Mouse (Mus musculus) forebrain, embryonic 10.5 days (tissue): ENCODE data around the gene Tpt1. TPM values are rescaled to one million over a fixed set of nuclear protein-coding genes. Genes with fewer than 3 reads are reported as not detected.
"Not testable (repeated sequence)": the region's sequence is repeated elsewhere in the genome, so short reads cannot be mapped to it uniquely, and the experiment has no call there.

Experiments used
- DNase-seq: peaks from one replicate; pipeline ENCODE4 v3.0.0-alpha.2; 2017; ENCODE audit warnings: low spot score; ENCODE audit errors: extremely low spot score
- H3K27ac ChIP-seq: fragments of 300-500 bp; sonication (generic); 2 replicates; pipeline ENCODE4 v1.5.1; 2016; ENCODE audit warnings: mild to moderate bottlenecking
- H3K27me3 ChIP-seq: fragments of 300-500 bp; sonication (generic); 2 replicates; pipeline ENCODE4 v1.6.1; 2016; ENCODE audit warnings: mild to moderate bottlenecking; ENCODE audit not compliant: poor library complexity, severe bottlenecking
- H3K36me3 ChIP-seq: fragments of 300-500 bp; sonication (generic); replicated peaks from 2 replicates; pipeline ENCODE4 v1.6.1; 2016; ENCODE audit warnings: mild to moderate bottlenecking, moderate library complexity
- H3K4me1 ChIP-seq: fragments of 300-500 bp; sonication (generic); 2 replicates; pipeline ENCODE4 v1.6.1; 2016
- H3K4me3 ChIP-seq: fragments of 300-500 bp; sonication (generic); 2 replicates; pipeline ENCODE4 v1.5.1; 2016; ENCODE audit warnings: mild to moderate bottlenecking, moderate library complexity
- H3K9me3 ChIP-seq: fragments of 300-500 bp; sonication (generic); 2 replicates; pipeline ENCODE4 v1.6.1; 2016; ENCODE audit warnings: mild to moderate bottlenecking, moderate library complexity
- WGBS: fragments of 180-500 bp; shearing (Covaris S2); methylation state at CpG from one replicate; pipeline ENCODE4 v1.1.7; 2016; 5-methylcytosine and 5-hydroxymethylcytosine counted together
- polyA plus RNA-seq: library from polyadenylated mRNA; unstranded; fragments of >200 nt; fragmentation: Nextera tagmentation; extraction: Ambion mirVana; gene quantifications from 2 replicates; pipeline ENCODE4 v1.2.1, GENCODE M21; 2016

The Tpt1 gene
- polyA plus RNA-seq, 1 experiment from 2014 or later, result 915 TPM

- no peak overlapping the region for H3K27ac ChIP-seq
- no peak for DNase-seq
- H3K4me3 ChIP-seq, result no peak overlapping the region
- no peaks in the 10 kb centered on the region for H3K27me3 ChIP-seq
- peaks cover 79% of the 10 kb centered on the region for H3K36me3 ChIP-seq
- 87% methylated on average over 5 of the region's 5 CpGs for WGBS
- H3K9me3 ChIP-seq, result no peaks in the 10 kb centered on the region
- H3K4me1 ChIP-seq, result peaks cover 44% of the 10 kb centered on the region
Observed at GRCm38 (mm10) chr14:75849236-75849635, 4.3 kb downstream of the Tpt1 start.

- WGBS, result 83% methylated on average over 6 of the region's 6 CpGs
- no peak overlapping the region for H3K27ac ChIP-seq
- no peak for DNase-seq
- H3K27me3 ChIP-seq, result no peaks in the 10 kb centered on the region
- peak overlapping the region; percentile 2; the same call in 1 of the 2 replicates for H3K4me3 ChIP-seq
- H3K9me3 ChIP-seq, result no peaks in the 10 kb centered on the region
- peaks cover 42% of the 10 kb centered on the region for H3K4me1 ChIP-seq
- peaks cover 82% of the 10 kb centered on the region for H3K36me3 ChIP-seq
Observed at GRCm38 (mm10) chr14:75849842-75850568, 5.1 kb downstream of the Tpt1 start.

- WGBS, result 35% methylated on average over 6 of the region's 6 CpGs
- H3K27ac ChIP-seq, result peak overlapping the region; percentile 53; the same call in 1 of the 2 replicates
- no peak overlapping the region for H3K4me3 ChIP-seq
- peak; percentile 33 for DNase-seq
- no peaks in the 10 kb centered on the region for H3K9me3 ChIP-seq
- H3K36me3 ChIP-seq, result peaks cover 82% of the 10 kb centered on the region
- peaks cover 45% of the 10 kb centered on the region for H3K4me1 ChIP-seq
- no peaks in the 10 kb centered on the region for H3K27me3 ChIP-seq
Observed at GRCm38 (mm10) chr14:75850819-75851218, 5.9 kb downstream of the Tpt1 start.

GRCm38 (mm10) chr14:75852016-75852415 is 7.1 kb downstream of the Tpt1 start:
- no peaks in the 10 kb centered on the region for H3K27me3 ChIP-seq
- no peak overlapping the region for H3K4me3 ChIP-seq
- H3K4me1 ChIP-seq, result peaks cover 37% of the 10 kb centered on the region
- no peaks in the 10 kb centered on the region for H3K9me3 ChIP-seq
- H3K27ac ChIP-seq, result no peak overlapping the region
- no peak for DNase-seq
- peaks cover 74% of the 10 kb centered on the region for H3K36me3 ChIP-seq
- WGBS, result 92% methylated on average over 5 of the region's 5 CpGs

- WGBS, result 69% methylated on average over 17 of the region's 17 CpGs
- DNase-seq, result no peak
- Histone ChIP-seq H3K4me3 (no peak overlapping the region), H3K36me3 (peaks cover 39% of the 10 kb centered on the region), H3K27me3 (no peaks in the 10 kb centered on the region), H3K9me3 (no peaks in the 10 kb centered on the region), H3K27ac (no peak overlapping the region), H3K4me1 (peaks cover 9% of the 10 kb centered on the region)
Observed at GRCm38 (mm10) chr14:75855263-75855992, 10.5 kb downstream of the Tpt1 start.

GRCm38 (mm10) chr14:75858181-75858580 is 13.3 kb downstream of the Tpt1 start:
- H3K4me1 ChIP-seq, result peaks cover 6% of the 10 kb centered on the region; the same call in 1 of the 2 replicates
- H3K27me3 ChIP-seq, result no peaks in the 10 kb centered on the region
- H3K9me3 ChIP-seq, result 0 out of 2 replicates have a peak, but pooled peaks cover 4% of the 10 kb centered on the region
- H3K36me3 ChIP-seq, result peaks cover 13% of the 10 kb centered on the region
- no peak for DNase-seq
- H3K27ac ChIP-seq, result no peak overlapping the region
- 87% methylated on average over 2 of the region's 2 CpGs for WGBS
- H3K4me3 ChIP-seq, result no peak overlapping the region

GRCm38 (mm10) chr14:75859619-75860018 is 14.7 kb downstream of the Tpt1 start:
- H3K4me1 ChIP-seq, result peaks cover 17% of the 10 kb centered on the region
- no peak overlapping the region for H3K27ac ChIP-seq
- H3K4me3 ChIP-seq, result no peak overlapping the region
- H3K27me3 ChIP-seq, result no peaks in the 10 kb centered on the region
- H3K9me3 ChIP-seq, result 0 out of 2 replicates have a peak, but pooled peaks cover 4% of the 10 kb centered on the region
- H3K36me3 ChIP-seq, result no peaks in the 10 kb centered on the region
- DNase-seq, result no peak
- 79% methylated on average over 2 of the region's 2 CpGs for WGBS

- Histone ChIP-seq H3K4me1 (peaks cover 14% of the 10 kb centered on the region), H3K27me3 (no peaks in the 10 kb centered on the region; the same call in 1 of the 2 replicates), H3K9me3 (0 out of 2 replicates have a peak, but pooled peaks cover 4% of the 10 kb centered on the region), H3K4me3 (no peak overlapping the region), H3K27ac (no peak overlapping the region), H3K36me3 (no peaks in the 10 kb centered on the region)
- 93% methylated on average over 6 of the region's 6 CpGs for WGBS
- DNase-seq, result no peak
Observed at GRCm38 (mm10) chr14:75862701-75863100, 17.8 kb downstream of the Tpt1 start.

- 15% methylated on average over 7 of the region's 7 CpGs for WGBS
- Histone ChIP-seq H3K36me3 (no peaks in the 10 kb centered on the region), H3K27ac (peak overlapping the region; percentile 74), H3K4me3 (no peak overlapping the region), H3K4me1 (peaks cover 18% of the 10 kb centered on the region), H3K9me3 (0 out of 2 replicates have a peak, but pooled peaks cover 4% of the 10 kb centered on the region), H3K27me3 (no peaks in the 10 kb centered on the region; the same call in 1 of the 2 replicates)
- peak; percentile 55 for DNase-seq
Observed at GRCm38 (mm10) chr14:75863549-75864409, 18.9 kb downstream of the Tpt1 start.

- Histone ChIP-seq H3K9me3 (peaks cover 7% of the 10 kb centered on the region; the same call in 1 of the 2 replicates), H3K27ac (no peak overlapping the region), H3K4me1 (peaks cover 33% of the 10 kb centered on the region), H3K36me3 (no peaks in the 10 kb centered on the region), H3K27me3 (no peaks in the 10 kb centered on the region; the same call in 1 of the 2 replicates), H3K4me3 (no peak overlapping the region)
- no peak for DNase-seq
- WGBS, result 82% methylated on average over 9 of the region's 9 CpGs
Observed at GRCm38 (mm10) chr14:75866706-75867333, 21.9 kb downstream of the Tpt1 start.

- not testable (repeated sequence) for H3K27me3 ChIP-seq, H3K36me3 ChIP-seq, H3K4me3 ChIP-seq, DNase-seq, H3K9me3 ChIP-seq, H3K27ac ChIP-seq
- WGBS, result 66% methylated on average over 3 of the region's 3 CpGs
- peaks cover 32% of the 10 kb centered on the region for H3K4me1 ChIP-seq
Observed at GRCm38 (mm10) chr14:75868028-75868427, 23.1 kb downstream of the Tpt1 start.
